Mouse (Mus musculus) heart, postnatal 10 days (tissue): ENCODE measurements at regions not wholly inside any gene's neighbourhood (a gene's known extent, or its start where the extent isn't known, plus 50 kb on each side); places are given as distances from the start of the nearest gene placed in this dataset.

Source experiments
- DNase-seq, 2 experiments: peaks; one replicate each; pipeline ENCODE4 v3.0.0; 2021
- intact Hi-C: fragments of 180-260 bp; cut with DNase I; formaldehyde crosslinking; loops from one replicate; pipeline ENCODE4 v1.15.1; 2025

GRCm38 (mm10) chr8:34469091-34469490 lies 357.6 kb upstream of the Gm10131 start:
- intact Hi-C loops: no loop called here
- no peak for DNase-seq

GRCm38 (mm10) chr8:34466786-34467364 lies 355.3 kb upstream of the Gm10131 start:
- intact Hi-C loops: no loop called here
- no peak for DNase-seq

- intact Hi-C loops: no loop called here
- no peak for DNase-seq
These were observed 353.9 kb upstream of the Gm10131 start for GRCm38 (mm10) chr8:34465398-34465797.

- intact Hi-C loops: no loop called here
- DNase-seq: no peak
These were observed 350.7 kb upstream of the Gm10131 start for GRCm38 (mm10) chr8:34462262-34462661.

- intact Hi-C loops: no loop called here
- DNase-seq: no peak
These were observed 346.8 kb upstream of the Gm10131 start for GRCm38 (mm10) chr8:34458300-34458699.

DNA sequence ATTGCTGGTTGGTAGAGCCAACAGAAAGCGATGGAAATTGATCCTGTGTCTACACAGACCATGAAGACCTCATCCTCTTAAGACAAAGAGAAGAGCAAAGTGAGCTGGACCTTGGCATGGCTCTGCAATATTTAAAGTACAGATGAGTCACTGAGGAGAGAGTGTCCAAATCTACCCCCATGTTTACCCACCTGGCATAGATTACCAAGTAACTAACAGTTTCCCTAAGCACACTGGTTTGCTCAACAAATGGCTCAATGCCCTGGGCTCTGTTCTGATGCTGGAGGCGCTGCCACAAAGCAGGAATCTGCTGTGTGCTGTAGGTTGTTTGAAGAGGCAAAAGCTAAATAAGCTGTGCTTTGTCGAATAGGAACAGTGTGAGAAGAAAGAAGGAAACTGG lies 345.0 kb upstream of the Gm10131 start:
- no peak for DNase-seq
- intact Hi-C loops: no loop called here

- DNase-seq: peak; percentile 36 to 47
- intact Hi-C loops: no loop called here
These were observed 343.8 kb upstream of the Gm10131 start for GRCm38 (mm10) chr8:34455376-34455775.

- intact Hi-C loops: no loop called here
- no peak for DNase-seq
These were observed 341.3 kb upstream of the Gm10131 start for GRCm38 (mm10) chr8:34452811-34453210.

GRCm38 (mm10) chr8:34451211-34452000 lies 339.9 kb upstream of the Gm10131 start:
- intact Hi-C loops: no loop called here
- DNase-seq: no peak

DNA sequence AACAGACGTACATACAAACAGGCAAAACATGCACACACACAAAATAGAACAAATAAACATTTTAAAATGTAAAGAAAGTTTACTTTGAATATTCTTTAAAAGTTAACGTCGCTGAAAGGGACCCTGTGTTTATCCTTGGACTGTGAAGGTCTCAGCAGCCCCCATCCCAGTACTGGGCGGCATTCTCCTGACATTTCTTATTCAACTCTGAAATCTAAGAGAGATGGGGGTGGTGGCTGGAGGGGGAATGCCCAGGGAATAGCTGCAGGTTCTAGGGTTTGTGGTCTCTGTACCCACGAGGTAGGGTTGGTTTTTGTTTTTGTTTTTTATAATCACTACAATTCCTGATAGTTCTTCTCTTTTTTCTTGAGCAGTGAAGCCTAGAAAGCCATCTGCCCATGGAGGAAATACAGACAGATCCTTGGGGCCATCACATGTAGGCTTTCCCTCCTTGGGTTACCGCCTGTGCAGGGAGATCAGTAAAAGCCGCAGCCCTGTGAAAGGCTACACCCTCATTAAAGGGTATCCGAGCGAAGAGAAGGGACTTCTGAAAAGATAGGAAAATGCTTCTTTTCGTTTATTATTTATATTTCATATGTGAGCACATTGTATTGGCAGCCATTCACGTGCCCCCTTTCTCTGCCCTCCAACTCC lies 338.0 kb upstream of the Gm10131 start:
- no peak for DNase-seq
- intact Hi-C loops: no loop called here

- intact Hi-C loops: loop anchor here (1.0 kb wide), 1 partner anchor 26 kb away; no protein-coding TSS in a partner anchor
- peak; percentile 40 to 46 for DNase-seq
These were observed 336.6 kb upstream of the Gm10131 start for GRCm38 (mm10) chr8:34447880-34448830.

- intact Hi-C loops: no loop called here
- no peak for DNase-seq
These were observed 331.2 kb upstream of the Gm10131 start for GRCm38 (mm10) chr8:34442688-34443087.

DNA sequence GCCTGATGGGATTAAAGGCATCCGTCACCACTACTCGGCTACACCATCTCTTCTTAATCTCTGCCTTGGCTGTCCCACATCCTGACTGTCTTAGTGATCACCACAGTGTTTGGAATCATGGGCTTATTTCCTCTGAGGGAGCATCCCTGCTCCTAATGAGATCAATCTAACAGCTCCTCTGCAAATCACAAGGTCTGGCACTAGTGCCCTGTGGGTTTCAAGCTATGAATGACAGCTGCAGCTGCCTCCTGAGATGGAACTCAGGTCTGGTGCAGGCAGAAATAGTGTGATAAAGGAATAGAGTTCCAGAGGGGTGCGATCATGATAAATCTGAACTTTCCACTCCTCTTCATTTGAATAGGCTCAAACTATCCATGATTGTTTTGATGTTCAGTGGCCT lies 330.2 kb upstream of the Gm10131 start:
- no peak for DNase-seq
- intact Hi-C loops: no loop called here

DNA sequence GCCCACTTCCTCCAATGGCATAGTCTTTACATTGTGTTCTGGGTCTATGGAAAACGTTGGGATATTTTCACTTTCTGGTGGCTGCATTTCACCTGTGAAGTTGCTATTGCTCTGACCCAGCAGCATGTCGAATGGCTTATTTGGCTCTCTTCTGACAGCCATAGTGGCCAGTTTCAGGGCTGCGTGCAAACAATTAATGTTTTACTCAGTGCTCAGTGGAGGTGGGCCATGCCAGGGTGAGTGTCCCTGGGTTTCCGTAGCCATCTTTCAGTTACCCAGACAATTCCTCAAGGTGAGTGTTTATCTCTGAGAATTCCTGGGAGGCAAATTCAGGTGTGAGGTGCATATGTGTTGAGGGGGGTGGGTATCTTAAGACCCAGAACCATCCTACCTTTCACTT lies 329.2 kb upstream of the Gm10131 start:
- no peak for DNase-seq
- intact Hi-C loops: no loop called here

DNA sequence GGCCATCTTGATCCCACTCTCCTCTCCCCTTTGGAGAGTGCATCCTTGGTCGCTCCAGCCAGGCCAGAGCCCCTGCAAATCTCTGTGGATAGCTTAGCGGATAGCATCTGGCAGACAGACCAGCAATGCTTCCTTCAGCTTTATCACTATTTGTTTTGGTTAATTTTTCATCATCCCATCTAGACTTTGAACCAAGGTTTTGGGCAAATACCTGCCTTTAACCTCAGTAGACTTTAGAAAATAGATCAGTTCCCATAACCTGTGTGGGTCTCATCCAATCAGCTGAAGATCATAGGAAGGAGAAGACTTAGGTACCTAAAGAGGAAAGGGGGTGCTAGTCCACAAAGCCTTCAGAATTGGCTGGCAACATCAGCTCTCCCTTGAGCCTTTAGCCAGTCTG lies 327.2 kb upstream of the Gm10131 start:
- intact Hi-C loops: no loop called here
- DNase-seq: no peak

- intact Hi-C loops: no loop called here
- no peak for DNase-seq
These were observed 320.4 kb upstream of the Gm10131 start for GRCm38 (mm10) chr8:34431985-34432384.

- no peak for DNase-seq
- intact Hi-C loops: no loop called here
These were observed 317.7 kb upstream of the Gm10131 start for GRCm38 (mm10) chr8:34429231-34429630.

- no peak for DNase-seq
- intact Hi-C loops: no loop called here
These were observed 290.0 kb upstream of the Gm10131 start for GRCm38 (mm10) chr8:34401571-34401970.

GRCm38 (mm10) chr8:34398914-34399813 lies 287.6 kb upstream of the Gm10131 start:
- intact Hi-C loops: loop anchor here (5.0 kb wide), 1 partner anchor 418 kb away; no protein-coding TSS in a partner anchor
- DNase-seq: no peak
